Mouse (Mus musculus) cortical plate, adult 2 months (tissue): ENCODE measurements at regions not wholly inside any gene's neighbourhood (a gene's known extent, or its start where the extent isn't known, plus 50 kb on each side); places are given as distances from the start of the nearest gene placed in this dataset.

Experiments used
- CTCF ChIP-seq: fragments of 200-500 bp; IDR thresholded peaks from 2 replicates; pipeline ENCODE4 v1.5.1; 2011; ENCODE audit warnings: mild to moderate bottlenecking, control low read depth, low read length; ENCODE audit not compliant: insufficient read depth; ENCODE audit errors: extremely low read depth
- POLR2A ChIP-seq: fragments of 200-500 bp; IDR thresholded peaks from 2 replicates; pipeline ENCODE4 v1.6.1; 2011; ENCODE audit warnings: mild to moderate bottlenecking, low read length, control low read depth; ENCODE audit not compliant: insufficient read depth; ENCODE audit errors: extremely low read depth

DNA sequence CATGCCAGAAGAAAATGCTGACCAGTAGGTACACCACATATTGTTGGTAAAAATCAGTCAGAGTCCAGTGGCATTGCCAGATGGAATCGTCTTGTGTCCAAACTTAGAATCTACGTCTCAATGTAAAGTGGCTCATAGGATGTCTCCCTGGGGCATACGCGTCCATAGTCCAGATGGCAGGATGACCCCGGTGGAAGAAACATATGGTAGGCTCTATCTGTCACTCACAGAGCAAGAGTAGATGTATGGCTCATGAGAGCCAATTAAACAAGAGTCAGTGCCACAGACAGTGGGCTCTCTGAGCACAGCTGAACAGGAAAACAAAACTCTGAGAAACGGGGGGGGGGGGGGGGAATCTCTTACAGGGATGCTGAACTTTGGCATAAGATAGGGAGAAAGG is 187.3 kb downstream of the Enc1 start:
- no peak for TF ChIP-seq POLR2A
- TF ChIP-seq CTCF, result no peak
